Mouse (Mus musculus) liver, adult 2 months (tissue): ENCODE data around the gene Zdhhc17.

Experiments
- CTCF ChIP-seq: fragments of 200-500 bp; IDR thresholded peaks from 2 replicates; pipeline ENCODE4 v1.5.1; 2011; ENCODE audit warnings: low read depth, low read length, control low read depth
- POLR2A ChIP-seq: fragments of 200-500 bp; IDR thresholded peaks from 2 replicates; pipeline ENCODE4 v1.6.1; 2011; ENCODE audit warnings: low read length, control low read depth; ENCODE audit not compliant: insufficient read depth; ENCODE audit errors: extremely low read depth

GRCm38 (mm10) chr10:110980441-110980840, 29.5 kb downstream of the Zdhhc17 start:
- no peak for TF ChIP-seq CTCF
- TF ChIP-seq POLR2A = no peak
